Mouse (Mus musculus) liver, postnatal 0 days (tissue): ENCODE data around the gene Kctd5.

Experiments used
- CTCF ChIP-seq: sonication (generic); IDR thresholded peaks from 2 replicates; pipeline ENCODE4 v1.5.1; 2016; ENCODE audit warnings: antibody characterized with exemption, low read depth
- EP300 ChIP-seq: IDR thresholded peaks from 2 replicates; pipeline ENCODE4 v1.6.1; 2016; ENCODE audit warnings: antibody characterized with exemption, low read depth, mild to moderate bottlenecking

DNA sequence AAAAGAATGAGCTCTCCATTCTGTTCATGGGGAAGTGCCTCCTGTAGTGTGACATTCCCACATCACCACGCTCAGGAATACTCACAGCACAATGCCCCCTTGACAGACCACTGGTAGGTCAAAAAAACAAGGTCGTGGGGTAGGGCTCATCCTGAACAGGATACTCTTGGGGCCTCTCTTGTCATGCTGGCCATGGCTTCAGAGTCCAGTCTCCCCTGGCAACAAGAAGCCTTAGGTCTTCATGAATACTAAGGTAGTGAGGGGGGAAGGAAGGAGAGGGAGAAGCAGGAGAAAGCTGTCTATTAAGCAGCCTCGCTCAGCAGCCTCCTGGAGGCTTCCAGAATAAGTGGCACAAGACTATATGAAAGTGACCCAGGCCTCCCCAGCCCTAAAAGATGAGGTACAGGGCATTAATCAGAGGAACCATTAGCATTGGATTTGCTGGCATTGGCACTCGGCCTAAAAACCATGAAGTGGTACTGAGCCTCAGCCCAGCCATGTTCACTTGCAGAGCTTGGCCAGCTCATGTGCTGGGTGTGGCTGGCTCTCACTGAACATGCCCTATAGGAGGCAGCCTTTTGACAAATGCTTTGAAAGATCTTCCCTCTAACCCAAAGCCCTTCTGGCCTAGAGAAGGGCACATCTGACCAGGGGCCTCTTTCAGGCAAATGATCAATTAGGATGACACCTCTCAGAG, 10.7 kb downstream of the Kctd5 start:
- TF ChIP-seq CTCF (no peak), EP300 (no peak)
